Mouse (Mus musculus) right cerebral cortex, postnatal 10 days (tissue): ENCODE measurements at regions not wholly inside any gene's neighbourhood (a gene's known extent, or its start where the extent isn't known, plus 50 kb on each side); places are given as distances from the start of the nearest gene placed in this dataset.

Experiments used
- DNase-seq, 2 experiments: peaks; one replicate each; pipeline ENCODE4 v3.0.0; 2021; ENCODE audit warnings: low spot score in 2 of 2

- no peak for DNase-seq
These were observed 276.3 kb upstream of the Fermt1 start for GRCm38 (mm10) chr2:133221762-133222556.

- peak; percentile 37 to 45 for DNase-seq
These were observed 289.6 kb upstream of the Fermt1 start for GRCm38 (mm10) chr2:133235175-133235920.

GRCm38 (mm10) chr2:133252131-133252530, 299.8 kb upstream of the Bmp2 start:
- no peak for DNase-seq

GRCm38 (mm10) chr2:133274424-133274823, 277.5 kb upstream of the Bmp2 start:
- no peak for DNase-seq

- no peak for DNase-seq
These were observed 273.4 kb upstream of the Bmp2 start for GRCm38 (mm10) chr2:133278546-133278945.

- no peak for DNase-seq
These were observed 272.7 kb upstream of the Bmp2 start for GRCm38 (mm10) chr2:133279275-133279674.

- DNase-seq = peak in 1 of 2 experiments; percentile 31
These were observed 269.3 kb upstream of the Bmp2 start for GRCm38 (mm10) chr2:133282692-133283091.

GRCm38 (mm10) chr2:133283709-133284108, 268.2 kb upstream of the Bmp2 start:
- no peak for DNase-seq

GRCm38 (mm10) chr2:133294136-133294535, 257.8 kb upstream of the Bmp2 start:
- DNase-seq = peak; percentile 39 to 40

GRCm38 (mm10) chr2:133305936-133306335, 246.0 kb upstream of the Bmp2 start:
- DNase-seq = peak; percentile 46 to 62

- DNase-seq = no peak
These were observed 241.0 kb upstream of the Bmp2 start for GRCm38 (mm10) chr2:133311001-133311400.

GRCm38 (mm10) chr2:133326290-133327050, 225.5 kb upstream of the Bmp2 start:
- DNase-seq = no peak

- no peak for DNase-seq
These were observed 224.3 kb upstream of the Bmp2 start for GRCm38 (mm10) chr2:133327653-133328052.

- DNase-seq = no peak
These were observed 215.6 kb upstream of the Bmp2 start for GRCm38 (mm10) chr2:133336177-133336901.

GRCm38 (mm10) chr2:133338150-133338549, 213.8 kb upstream of the Bmp2 start:
- DNase-seq = no peak

- no peak for DNase-seq
These were observed 210.6 kb upstream of the Bmp2 start for GRCm38 (mm10) chr2:133341352-133341751.

GRCm38 (mm10) chr2:133345964-133346788, 205.8 kb upstream of the Bmp2 start:
- DNase-seq = no peak

GRCm38 (mm10) chr2:133346789-133347424, 205.1 kb upstream of the Bmp2 start:
- no peak for DNase-seq

- DNase-seq = no peak
These were observed 200.7 kb upstream of the Bmp2 start for GRCm38 (mm10) chr2:133351306-133351705.

- no peak for DNase-seq
These were observed 199.2 kb upstream of the Bmp2 start for GRCm38 (mm10) chr2:133352800-133353199.
